Mouse (Mus musculus) hindbrain, embryonic 10.5 days (tissue): ENCODE results near the gene Smtnl2. TPM values are rescaled to one million over a fixed set of nuclear protein-coding genes. Genes with fewer than 3 reads are reported as not detected.

Experiments used
- DNase-seq: peaks from one replicate; pipeline ENCODE4 v3.0.0-alpha.2; 2017; ENCODE audit warnings: low spot score
- H3K27ac ChIP-seq: fragments of 300-500 bp; sonication (generic); 2 replicates; pipeline ENCODE4 v1.5.1; 2016; ENCODE audit warnings: mild to moderate bottlenecking, moderate library complexity
- H3K27me3 ChIP-seq: fragments of 300-500 bp; sonication (generic); 2 replicates; pipeline ENCODE4 v1.6.1; 2016; ENCODE audit warnings: mild to moderate bottlenecking; ENCODE audit not compliant: poor library complexity, insufficient read depth, severe bottlenecking
- H3K36me3 ChIP-seq: fragments of 300-500 bp; sonication (generic); 2 replicates; pipeline ENCODE4 v1.6.1; 2016; ENCODE audit warnings: mild to moderate bottlenecking, moderate library complexity
- H3K4me1 ChIP-seq: fragments of 300-500 bp; sonication (generic); replicated peaks from 2 replicates; pipeline ENCODE4 v1.6.1; 2016; ENCODE audit warnings: mild to moderate bottlenecking
- H3K4me3 ChIP-seq: fragments of 300-500 bp; sonication (generic); 2 replicates; pipeline ENCODE4 v1.5.1; 2016; ENCODE audit warnings: mild to moderate bottlenecking, moderate library complexity
- H3K9me3 ChIP-seq: fragments of 300-500 bp; sonication (generic); 2 replicates; pipeline ENCODE4 v1.6.1; 2016; ENCODE audit warnings: mild to moderate bottlenecking, moderate library complexity
- WGBS: fragments of 180-500 bp; shearing (Covaris S2); methylation state at CpG from one replicate; pipeline ENCODE4 v1.1.7; 2016; 5-methylcytosine and 5-hydroxymethylcytosine counted together
- polyA plus RNA-seq: library from polyadenylated mRNA; unstranded; fragments of >200 nt; fragmentation: Nextera tagmentation; extraction: Ambion mirVana; gene quantifications from 2 replicates; pipeline ENCODE4 v1.2.1, GENCODE M21; 2016

The Smtnl2 gene
- polyA plus RNA-seq, 1 experiment from 2014 or later, result 10.7 TPM

DNA sequence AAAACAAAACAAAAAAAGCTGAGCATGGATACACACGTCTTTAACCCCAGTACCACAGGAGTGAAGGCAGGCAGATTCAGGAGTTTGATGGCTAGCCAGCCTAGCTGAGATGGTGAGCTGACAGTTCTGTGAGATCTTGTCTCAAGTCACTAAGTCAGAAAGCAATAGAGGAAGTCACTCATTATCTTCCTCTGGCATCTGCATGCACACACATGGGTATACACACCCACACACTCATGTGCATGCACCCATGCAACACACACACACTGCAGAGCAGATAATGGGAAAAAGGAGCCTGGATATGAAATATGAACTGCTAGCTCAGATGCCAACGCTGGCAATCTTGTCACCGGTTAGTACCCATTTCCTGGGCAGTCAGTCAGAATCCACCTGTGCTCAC lies 18.3 kb downstream of the Smtnl2 start:
- no peaks in the 10 kb centered on the region for H3K27me3 ChIP-seq

GRCm38 (mm10) chr11:72391181-72391580 lies 20.3 kb downstream of the Smtnl2 start:
- no peak overlapping the region for H3K27ac ChIP-seq
- DNase-seq, result no peak
- WGBS, result 91% methylated on average over 13 of the region's 13 CpGs
- no peaks in the 10 kb centered on the region for H3K9me3 ChIP-seq
- H3K4me3 ChIP-seq, result no peak overlapping the region
- H3K4me1 ChIP-seq, result no peaks in the 10 kb centered on the region
- H3K27me3 ChIP-seq, result no peaks in the 10 kb centered on the region
- H3K36me3 ChIP-seq, result peaks cover 9% of the 10 kb centered on the region

More for the DNA sequence above, 18.3 kb downstream of the Smtnl2 start:
- Histone ChIP-seq H3K4me3 (no peak overlapping the region), H3K9me3 (no peaks in the 10 kb centered on the region), H3K27ac (no peak overlapping the region), H3K36me3 (peaks cover 9% of the 10 kb centered on the region), H3K4me1 (no peaks in the 10 kb centered on the region)
- 90% methylated on average over 3 of the region's 3 CpGs for WGBS
- no peak for DNase-seq

DNA sequence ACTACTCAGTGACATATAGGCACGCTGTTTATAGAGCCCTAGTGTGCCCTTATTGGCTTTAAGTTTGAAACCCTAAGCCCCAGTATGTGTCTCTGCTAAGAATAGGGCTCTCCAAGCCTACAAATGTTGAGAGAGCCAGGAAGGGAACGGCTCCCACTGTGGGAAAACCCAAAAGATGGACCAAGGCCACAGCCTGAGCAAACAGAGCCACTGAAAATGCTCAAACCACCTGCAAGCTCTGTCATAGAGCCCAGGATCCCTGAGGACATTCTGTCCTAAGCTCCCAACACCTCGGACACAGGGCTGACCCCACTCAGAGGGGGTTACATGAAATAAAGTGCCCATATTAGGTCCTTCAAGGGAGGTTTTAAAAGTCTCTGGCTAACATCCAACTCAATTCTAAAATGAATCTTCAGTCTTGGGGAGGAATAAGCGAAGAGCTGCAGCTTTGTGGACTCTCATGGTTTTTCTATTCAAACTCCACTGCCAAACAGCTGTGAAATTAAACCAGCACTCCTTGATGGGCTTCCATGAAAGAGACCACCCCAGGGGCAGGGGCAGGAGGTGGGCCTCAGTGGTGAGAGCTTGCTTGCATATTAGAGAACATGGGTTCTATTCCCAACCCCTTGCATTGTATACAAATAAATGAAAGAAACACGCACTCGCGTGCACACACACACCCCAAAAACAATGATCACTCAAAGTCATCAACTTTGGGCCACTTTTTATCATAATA lies 21.9 kb downstream of the Smtnl2 start:
- H3K36me3 ChIP-seq, result peaks cover 9% of the 10 kb centered on the region
- no peaks in the 10 kb centered on the region for H3K9me3 ChIP-seq
- WGBS, result 90% methylated on average over 7 of the region's 7 CpGs
- H3K27me3 ChIP-seq, result no peaks in the 10 kb centered on the region
- no peak for DNase-seq
- H3K4me3 ChIP-seq, result no peak overlapping the region
- H3K4me1 ChIP-seq, result no peaks in the 10 kb centered on the region
- H3K27ac ChIP-seq, result no peak overlapping the region

DNA sequence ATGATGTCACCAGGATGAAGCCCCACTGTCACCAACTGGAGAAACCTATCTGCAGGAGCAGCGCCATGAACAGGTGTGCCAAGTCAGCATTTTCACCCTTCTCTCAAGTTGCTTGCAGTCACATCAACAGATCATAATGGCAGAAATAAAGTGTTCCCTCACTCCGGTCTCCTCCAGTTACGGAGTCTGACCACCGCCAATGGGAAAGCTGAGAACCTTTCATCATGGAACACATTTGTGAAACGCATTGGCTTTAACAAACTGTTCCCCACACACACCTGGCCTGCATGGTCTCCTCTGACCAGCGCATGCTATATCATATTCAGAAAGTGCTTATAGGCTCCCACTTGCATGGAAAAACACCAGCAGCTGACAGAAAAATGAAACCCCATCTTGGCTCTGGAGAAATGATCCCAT lies 23.4 kb downstream of the Smtnl2 start:
- no peaks in the 10 kb centered on the region for H3K9me3 ChIP-seq
- H3K27ac ChIP-seq, result no peak overlapping the region
- no peaks in the 10 kb centered on the region for H3K27me3 ChIP-seq
- no peak for DNase-seq
- H3K4me3 ChIP-seq, result no peak overlapping the region
- H3K4me1 ChIP-seq, result no peaks in the 10 kb centered on the region
- WGBS, result 92% methylated on average over 6 of the region's 6 CpGs
- peaks cover 3% of the 10 kb centered on the region for H3K36me3 ChIP-seq

DNA sequence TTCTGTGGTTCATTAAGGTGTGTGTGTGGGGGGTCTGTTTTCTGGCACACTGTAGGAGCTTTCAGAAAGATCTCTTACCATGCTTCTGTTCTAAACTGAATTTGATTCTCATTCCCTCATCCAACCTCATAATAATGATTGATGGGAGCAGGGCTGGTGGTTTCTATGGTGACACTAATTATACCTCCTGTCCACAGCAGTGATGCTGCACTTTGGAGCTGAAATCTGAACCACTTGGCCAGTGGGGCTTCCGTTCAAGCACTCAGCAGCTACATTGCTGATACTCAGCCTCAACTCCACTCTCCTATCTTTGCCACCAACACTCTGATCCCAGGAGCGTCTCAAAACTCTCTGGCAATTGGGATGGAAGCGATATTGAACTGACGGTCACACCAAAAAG lies 32.2 kb downstream of the Smtnl2 start:
- no peak overlapping the region for H3K4me3 ChIP-seq
- 87% methylated on average over 4 of the region's 4 CpGs for WGBS
- no peak overlapping the region for H3K27ac ChIP-seq
- peaks cover 5% of the 10 kb centered on the region; the same call in 1 of the 2 replicates for H3K4me1 ChIP-seq
- H3K27me3 ChIP-seq, result no peaks in the 10 kb centered on the region
- no peaks in the 10 kb centered on the region for H3K9me3 ChIP-seq
- no peaks in the 10 kb centered on the region for H3K36me3 ChIP-seq
- DNase-seq, result no peak

- no peak overlapping the region for H3K27ac ChIP-seq
- WGBS, result 75% methylated on average over 7 of the region's 7 CpGs
Observed at GRCm38 (mm10) chr11:72378222-72378621, 33.3 kb downstream of the Smtnl2 start.

GRCm38 (mm10) chr11:72376562-72376961 lies 35.0 kb downstream of the Smtnl2 start:
- WGBS, result 82% methylated on average over 2 of the region's 2 CpGs
- Histone ChIP-seq H3K9me3 (0 out of 2 replicates have a peak, but pooled peaks cover 3% of the 10 kb centered on the region), H3K27ac (no peak overlapping the region)

More at GRCm38 (mm10) chr11:72378222-72378621, 33.3 kb downstream of the Smtnl2 start:
- no peak for DNase-seq
- H3K4me1 ChIP-seq, result peaks cover 5% of the 10 kb centered on the region; the same call in 1 of the 2 replicates
- H3K36me3 ChIP-seq, result no peaks in the 10 kb centered on the region
- H3K4me3 ChIP-seq, result no peak overlapping the region
- 0 out of 2 replicates have a peak, but pooled peaks cover 3% of the 10 kb centered on the region for H3K9me3 ChIP-seq
- no peaks in the 10 kb centered on the region for H3K27me3 ChIP-seq

DNA sequence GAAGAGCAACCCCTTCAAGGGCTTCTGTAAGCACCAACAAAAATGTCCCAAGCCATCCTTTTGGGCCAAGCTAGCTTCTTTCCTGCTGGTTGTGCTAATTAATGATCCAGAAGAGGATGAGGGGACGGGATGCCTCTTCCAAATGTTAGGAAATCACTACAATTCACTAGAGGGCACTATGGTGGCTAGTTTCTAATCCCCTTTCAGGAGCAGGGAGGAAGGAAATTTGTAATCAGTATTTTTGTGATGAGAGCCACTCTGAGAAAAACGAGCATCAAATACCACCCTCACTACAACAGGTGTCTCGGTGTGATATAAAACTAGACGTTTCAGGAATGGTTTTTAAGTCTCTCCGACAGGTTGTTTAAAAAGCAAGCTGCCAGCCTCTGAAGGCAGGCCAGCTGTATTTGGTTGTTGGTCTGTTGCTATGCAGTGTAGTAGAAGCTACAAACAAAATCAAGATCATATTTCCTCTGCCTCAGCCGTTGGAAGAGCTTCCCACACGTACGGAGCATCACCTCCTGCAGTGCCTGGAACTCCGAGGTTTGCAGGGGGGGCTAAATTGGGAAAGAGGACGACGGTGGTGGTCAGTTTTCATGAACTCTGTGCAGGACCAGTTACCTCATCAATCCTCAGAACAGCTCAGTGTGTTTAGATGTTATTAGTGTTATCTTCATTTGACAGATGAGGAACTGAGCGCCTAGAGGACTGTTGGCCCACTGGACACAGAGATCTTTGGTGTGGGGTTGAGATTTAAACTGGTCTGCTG lies 41.4 kb downstream of the Smtnl2 start:
- 0 out of 2 replicates have a peak, but pooled peaks cover 3% of the 10 kb centered on the region for H3K9me3 ChIP-seq
- H3K4me1 ChIP-seq, result 0 out of 2 replicates have a peak, but pooled peaks cover 5% of the 10 kb centered on the region
- no peak overlapping the region for H3K27ac ChIP-seq
- no peaks in the 10 kb centered on the region for H3K36me3 ChIP-seq
- WGBS, result 31% methylated on average over 12 of the region's 12 CpGs
- no peak overlapping the region for H3K4me3 ChIP-seq
- DNase-seq, result no peak
- H3K27me3 ChIP-seq, result 0 out of 2 replicates have a peak, but pooled peaks cover 4% of the 10 kb centered on the region

More at GRCm38 (mm10) chr11:72376562-72376961, 35.0 kb downstream of the Smtnl2 start:
- no peak for DNase-seq
- no peaks in the 10 kb centered on the region for H3K36me3 ChIP-seq
- no peaks in the 10 kb centered on the region for H3K27me3 ChIP-seq
- peaks cover 5% of the 10 kb centered on the region; the same call in 1 of the 2 replicates for H3K4me1 ChIP-seq
- H3K4me3 ChIP-seq, result no peak overlapping the region

- DNase-seq, result no peak
- peaks cover 8% of the 10 kb centered on the region for H3K27me3 ChIP-seq
- no peaks in the 10 kb centered on the region for H3K36me3 ChIP-seq
- H3K27ac ChIP-seq, result no peak overlapping the region
- no peak overlapping the region for H3K4me3 ChIP-seq
- 66% methylated on average over 11 of the region's 11 CpGs for WGBS
- no peaks in the 10 kb centered on the region for H3K9me3 ChIP-seq
- H3K4me1 ChIP-seq, result 0 out of 2 replicates have a peak, but pooled peaks cover 5% of the 10 kb centered on the region
Observed at GRCm38 (mm10) chr11:72367934-72368674, 43.4 kb downstream of the Smtnl2 start.

DNA sequence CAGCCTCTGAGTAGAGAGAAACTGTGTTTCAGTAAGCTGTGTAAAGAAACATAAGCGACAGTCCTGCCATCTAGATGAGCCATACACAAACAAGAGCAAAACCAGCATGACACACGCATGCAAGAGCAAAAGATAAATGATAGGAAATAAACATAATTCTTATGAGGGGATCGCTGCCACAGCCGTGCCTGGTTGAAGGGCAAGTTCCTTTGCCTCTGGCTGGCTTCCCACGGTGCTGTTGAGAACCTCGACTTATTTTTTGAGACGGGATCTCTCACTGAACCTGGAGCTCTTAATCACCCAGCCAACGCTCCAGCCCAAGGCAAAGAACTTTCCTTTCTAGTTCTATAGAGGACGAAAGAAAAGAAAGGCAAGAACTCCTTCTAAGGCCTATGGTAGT lies 45.4 kb downstream of the Smtnl2 start:
- peaks cover 15% of the 10 kb centered on the region for H3K27me3 ChIP-seq
- no peaks in the 10 kb centered on the region for H3K9me3 ChIP-seq
- H3K27ac ChIP-seq, result no peak overlapping the region
- peaks cover 19% of the 10 kb centered on the region for H3K4me1 ChIP-seq
- no peak overlapping the region for H3K4me3 ChIP-seq
- DNase-seq, result no peak
- no peaks in the 10 kb centered on the region for H3K36me3 ChIP-seq
- 87% methylated on average over 9 of the region's 9 CpGs for WGBS

DNA sequence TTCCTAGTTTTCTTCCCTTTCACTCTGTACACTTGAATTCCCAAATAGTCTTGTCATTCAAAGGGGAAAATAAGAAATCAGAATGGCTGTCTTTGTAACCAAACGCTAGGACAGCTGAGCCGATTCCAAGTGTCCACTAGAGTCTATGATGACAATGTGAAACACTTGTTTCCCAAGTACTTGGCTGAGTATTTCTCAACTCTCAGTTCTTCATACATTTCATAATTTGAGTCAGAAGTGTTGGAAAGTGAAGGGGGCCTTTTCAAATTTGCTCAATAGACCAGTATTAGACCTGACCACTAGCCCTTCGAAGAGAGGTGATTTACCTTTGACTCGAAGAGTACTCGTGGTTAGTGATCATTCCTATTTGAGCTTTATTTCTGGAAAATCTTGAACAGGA lies 47.0 kb downstream of the Smtnl2 start:
- Histone ChIP-seq H3K27me3 (peaks cover 15% of the 10 kb centered on the region), H3K4me3 (no peak overlapping the region), H3K27ac (no peak overlapping the region), H3K4me1 (peaks cover 16% of the 10 kb centered on the region), H3K36me3 (no peaks in the 10 kb centered on the region), H3K9me3 (no peaks in the 10 kb centered on the region)
- no peak for DNase-seq
- 93% methylated on average over 5 of the region's 5 CpGs for WGBS

GRCm38 (mm10) chr11:72363523-72364240 lies 47.8 kb downstream of the Smtnl2 start:
- no peaks in the 10 kb centered on the region for H3K36me3 ChIP-seq
- peaks cover 16% of the 10 kb centered on the region for H3K4me1 ChIP-seq
- 89% methylated on average over 8 of the region's 8 CpGs for WGBS
- H3K27ac ChIP-seq, result no peak overlapping the region
- H3K4me3 ChIP-seq, result no peak overlapping the region
- peaks cover 15% of the 10 kb centered on the region for H3K27me3 ChIP-seq
- DNase-seq, result no peak
- H3K9me3 ChIP-seq, result no peaks in the 10 kb centered on the region
